In genomic region chr16:62758340-62758739, GRCm38 (mm10) we compare ENCODE assay signal across 9 mouse cellular contexts. TPM values are rescaled to one million over a fixed set of nuclear protein-coding genes. Genes with fewer than 3 reads are reported as not detected.
DNase-seq lines count a peak whose midpoint lies in the region; ATAC-seq and TF ChIP-seq lines count a peak whose summit lies in the region.
"Had no signal": no experiment of that assay in that cellular context is flagged by ENCODE, and none has a peak within 500 bp of the region (broad histone marks: within the 10 kb centered on the region; RNA-seq: fewer than 3 reads in every experiment).

No protein-coding gene starts in this region.

- no peak for ATAC-seq in neural tube, embryonic 15.5 days (ENCODE audit: low FRiP score)
- no peak for ATAC-seq in embryonic facial prominence, embryonic 11.5 days (replicated peaks; ENCODE audit: insufficient number of reproducible peaks, low FRiP score, low TSS enrichment, low read depth)
- 0 out of 2 replicates have a peak, but pooled peaks have one; percentile 15 for ATAC-seq in liver, postnatal 0 days

- no peak for TF ChIP-seq EP300 in liver, postnatal 0 days (IDR thresholded peaks at IDR 0.05; ENCODE audit: low read depth)

- no peak overlapping the region for H3K4me3 ChIP-seq in neural tube, embryonic 15.5 days (replicated peaks)
- no peak overlapping the region for H3K4me3 ChIP-seq in embryonic facial prominence, embryonic 11.5 days (ENCODE audit: low read depth, low read length)
- H3K4me3 ChIP-seq in liver, postnatal 0 days (ENCODE audit: low read depth, low read length), result no peak overlapping the region
- H3K4me3 ChIP-seq: limb, embryonic 15.5 days had no signal

- no peaks in the 10 kb centered on the region for H3K36me3 ChIP-seq in neural tube, embryonic 15.5 days
- H3K36me3 ChIP-seq in embryonic facial prominence, embryonic 11.5 days (replicated peaks; ENCODE audit: control insufficient read depth, insufficient read depth, low read depth, low read length), result no peaks in the 10 kb centered on the region
- H3K36me3 ChIP-seq in liver, postnatal 0 days (replicated peaks; ENCODE audit: insufficient read depth, low read length), result no peaks in the 10 kb centered on the region; the same call in 1 of the 2 replicates

- no peak overlapping the region for H3K27ac ChIP-seq in neural tube, embryonic 15.5 days (replicated peaks)
- H3K27ac ChIP-seq in embryonic facial prominence, embryonic 11.5 days (replicated peaks; ENCODE audit: low read depth, low read length), result no peak overlapping the region
- H3K27ac ChIP-seq in liver, postnatal 0 days (ENCODE audit: low read depth), result no peak overlapping the region
- H3K27ac ChIP-seq: limb, embryonic 15.5 days had no signal

- H3K9ac ChIP-seq in neural tube, embryonic 15.5 days (replicated peaks), result no peak overlapping the region
- H3K9ac ChIP-seq in embryonic facial prominence, embryonic 11.5 days (replicated peaks; ENCODE audit: low read length), result no peak overlapping the region
- H3K9ac ChIP-seq in liver, postnatal 0 days (replicated peaks), result no peak overlapping the region
- H3K9ac ChIP-seq: limb, embryonic 15.5 days had no signal

- no peak overlapping the region for H3K4me2 ChIP-seq in neural tube, embryonic 15.5 days
- H3K4me2 ChIP-seq in embryonic facial prominence, embryonic 11.5 days (ENCODE audit: low read depth, low read length), result no peak overlapping the region
- no peak overlapping the region for H3K4me2 ChIP-seq in liver, postnatal 0 days (ENCODE audit: low read depth, low read length)
- H3K4me2 ChIP-seq: limb, embryonic 15.5 days had no signal

- 92% methylated on average over 2 of the region's 2 CpGs for WGBS in neural tube, embryonic 15.5 days
- 88% methylated on average over 2 of the region's 2 CpGs for WGBS in embryonic facial prominence, embryonic 11.5 days
- WGBS in liver, postnatal 0 days (ENCODE audit: insufficient replicate concordance), result 69% methylated on average over 2 of the region's 2 CpGs

- H3K27me3 ChIP-seq in neural tube, embryonic 15.5 days (replicated peaks), result no peaks in the 10 kb centered on the region
- H3K27me3 ChIP-seq in embryonic facial prominence, embryonic 11.5 days (ENCODE audit: control insufficient read depth, insufficient read depth, low read length), result no peaks in the 10 kb centered on the region
- H3K27me3 ChIP-seq in liver, postnatal 0 days (ENCODE audit: insufficient read depth, low read length), result no peaks in the 10 kb centered on the region
- H3K27me3 ChIP-seq: limb, embryonic 15.5 days had no signal

- TF ChIP-seq CTCF in liver, postnatal 0 days (IDR thresholded peaks at IDR 0.05; ENCODE audit: low read depth), result no peak

- DNase-seq in neural tube, embryonic 10.5 days (ENCODE audit: extremely low spot score, low spot score), result peak; percentile 20
- peak; percentile 56 for DNase-seq in embryonic facial prominence, embryonic 11.5 days (ENCODE audit: low spot score)
- DNase-seq in liver, postnatal 0 days, result peak; percentile 32
- DNase-seq in thymus, postnatal 10 days (ENCODE audit: low spot score in 2 of 2), result peak; percentile 11 to 40
- no peak for DNase-seq in cerebellum, adult 8-10 months
- no peak for DNase-seq in frontal cortex, postnatal 14 days (ENCODE audit: low spot score in 2 of 2)
- no peak for DNase-seq in cerebellum, adult 11-12 months

- no peaks in the 10 kb centered on the region for H3K9me3 ChIP-seq in neural tube, embryonic 15.5 days (replicated peaks)
- no peaks in the 10 kb centered on the region for H3K9me3 ChIP-seq in embryonic facial prominence, embryonic 11.5 days (replicated peaks; ENCODE audit: control insufficient read depth, low read length)
- no peaks in the 10 kb centered on the region for H3K9me3 ChIP-seq in liver, postnatal 0 days (ENCODE audit: low read length)
- H3K9me3 ChIP-seq: limb, embryonic 15.5 days had no signal

- no peaks in the 10 kb centered on the region for H3K4me1 ChIP-seq in neural tube, embryonic 15.5 days
- H3K4me1 ChIP-seq in embryonic facial prominence, embryonic 11.5 days (ENCODE audit: control insufficient read depth, insufficient read depth, low read length), result no peaks in the 10 kb centered on the region
- no peaks in the 10 kb centered on the region for H3K4me1 ChIP-seq in liver, postnatal 0 days (ENCODE audit: insufficient read depth)
- H3K4me1 ChIP-seq: limb, embryonic 15.5 days had no signal

RNA-seq across cellular contexts. Expression of gene Nsun3, which starts 28.3 kb away (rescaled TPM):
- polyA plus RNA-seq in neural tube, embryonic 15.5 days (2015; fragmentation: Nextera tagmentation; extraction: Ambion mirVana), result 9.4 TPM in 2 replicates
- 5.8 and 8.8 TPM in 2 replicates for polyA plus RNA-seq in embryonic facial prominence, embryonic 11.5 days (2014; fragmentation: Nextera tagmentation; extraction: Ambion mirVana)
- polyA plus RNA-seq in liver, postnatal 0 days (2015; fragmentation: Nextera tagmentation; extraction: Ambion mirVana), result 3.5 and 4.2 TPM in 2 replicates

RNA-seq across cellular contexts. Expression of gene Stx19, which starts 56.1 kb away (rescaled TPM):
- 0.37 and 0.52 TPM in 2 replicates for polyA plus RNA-seq in neural tube, embryonic 15.5 days (2015; fragmentation: Nextera tagmentation; extraction: Ambion mirVana)
- 0.31 and 0.40 TPM in 2 replicates for polyA plus RNA-seq in embryonic facial prominence, embryonic 11.5 days (2014; fragmentation: Nextera tagmentation; extraction: Ambion mirVana)
- polyA plus RNA-seq in liver, postnatal 0 days (2015; fragmentation: Nextera tagmentation; extraction: Ambion mirVana), result 0.04 TPM in 1 of 2 replicates, not detected in the other

Comparison
In these comparisons a context has a peak if more than half of its experiments do, and no peak if none do; other contexts are left out.
1. DNase-seq: peak in neural tube, embryonic 10.5 days (single experiment), embryonic facial prominence, embryonic 11.5 days (single experiment), liver, postnatal 0 days (single experiment) and thymus, postnatal 10 days (2 of 2); none in cerebellum, adult 8-10 months (single experiment), frontal cortex, postnatal 14 days (0 of 2) and cerebellum, adult 11-12 months (single experiment).